Mouse (Mus musculus): Measurements from ENCODE around the gene Tnfrsf13c.

The Tnfrsf13c gene

DNA sequence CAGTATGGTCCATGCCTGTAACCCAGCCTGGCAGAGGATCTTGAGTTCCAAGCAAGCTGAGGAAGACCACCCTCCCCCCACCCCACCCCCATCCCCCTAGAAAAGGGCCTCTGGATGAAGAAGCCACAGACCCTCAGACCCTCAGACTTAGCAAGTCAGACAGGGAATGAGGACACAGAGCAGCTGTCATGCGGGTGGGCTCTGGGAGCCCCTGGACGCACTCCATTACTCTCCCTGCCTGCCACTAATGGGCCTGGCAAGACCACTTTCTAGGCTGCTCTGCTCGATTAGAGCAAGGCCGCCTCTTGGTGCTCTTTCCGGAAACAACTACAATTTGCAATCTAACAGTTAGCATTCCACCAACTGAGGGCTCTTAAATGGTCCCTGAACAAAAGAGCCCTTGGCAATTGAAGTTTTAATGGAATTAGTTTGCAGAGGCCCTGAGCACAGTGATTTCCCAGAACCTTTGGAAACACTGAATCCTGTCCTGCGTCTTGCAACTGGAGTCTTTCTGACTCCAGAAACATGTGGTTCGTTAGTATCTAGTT lies 46.4 kb downstream of the Tnfrsf13c start:
- DNase-seq = no peak

DNA sequence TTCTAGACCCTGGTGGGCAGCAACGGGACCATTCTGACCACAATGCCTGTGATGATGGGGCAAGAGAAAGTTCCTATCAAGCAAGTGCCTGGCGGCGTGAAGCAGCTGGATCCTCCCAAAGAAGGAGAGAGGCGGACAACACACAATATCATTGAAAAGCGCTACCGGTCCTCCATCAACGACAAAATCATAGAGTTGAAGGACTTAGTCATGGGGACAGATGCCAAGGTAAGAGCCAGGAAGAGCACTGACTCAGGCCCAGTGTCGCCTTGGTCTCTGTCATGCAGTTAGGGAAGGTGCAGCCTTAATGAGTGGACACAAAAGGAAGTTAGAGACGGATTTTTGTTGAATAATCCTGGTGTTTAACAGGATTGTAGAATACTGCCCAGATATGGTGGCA lies 49.1 kb downstream of the Tnfrsf13c start:
- DNase-seq = no peak

DNA sequence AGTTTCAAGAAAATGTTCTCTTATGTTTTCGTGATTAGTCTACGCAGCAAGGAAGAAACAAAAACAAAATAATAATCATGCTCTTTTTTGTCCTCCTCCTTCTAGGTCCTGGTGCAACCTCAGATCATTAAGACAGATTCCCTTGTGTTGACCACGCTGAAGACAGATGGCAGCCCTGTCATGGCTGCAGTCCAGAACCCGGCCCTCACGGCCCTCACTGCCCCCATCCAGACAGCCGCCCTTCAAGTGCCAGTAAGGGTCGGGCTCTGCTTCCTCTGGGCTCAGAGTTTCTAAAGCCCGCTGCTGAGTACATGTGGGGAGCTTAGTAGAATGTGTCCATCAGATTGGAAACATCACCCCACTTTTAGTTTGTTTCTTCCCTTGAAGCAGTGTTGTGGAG lies 51.5 kb downstream of the Tnfrsf13c start:
- no peak for DNase-seq

Data from heart, adult 11 months (tissue).